Mouse (Mus musculus) MEL (cell line): Measurements from ENCODE around the gene Tnfrsf26. TPM values are rescaled to one million over a fixed set of nuclear protein-coding genes. Genes with fewer than 3 reads are reported as not detected.

ENCODE experiments used
- DNase-seq: peaks from one replicate; pipeline ENCODE4 v3.0.0; 2011; ENCODE audit warnings: low read depth, low spot score
- H3K27ac ChIP-seq: 2 replicates; pipeline ENCODE4 v1.5.1; 2012; ENCODE audit warnings: low read depth, mild to moderate bottlenecking, control low read depth, low read length, moderate library complexity; ENCODE audit not compliant: control insufficient read depth
- H3K27me3 ChIP-seq, 2 experiments: fragments of 150-350 bp in 1 of 2; sonication (generic) in 1 of 2; 2 replicates each; pipeline ENCODE4 v1.6.1; 2012; ENCODE audit warnings: low read length in 2 of 2, mild to moderate bottlenecking in 2 of 2, improper control_type of control experiment in 1 of 2, moderate library complexity in 1 of 2; ENCODE audit not compliant: insufficient read depth in 2 of 2, control insufficient read depth in 1 of 2
- H3K36me3 ChIP-seq, 2 experiments: 2 replicates each; pipeline ENCODE4 v1.6.1; 2012 to 2014; ENCODE audit warnings: low read length in 2 of 2, improper control_type of control experiment in 1 of 2, inconsistent platforms in 1 of 2, mild to moderate bottlenecking in 1 of 2; ENCODE audit not compliant: insufficient read depth in 2 of 2, control insufficient read depth in 1 of 2
- H3K4me1 ChIP-seq, 2 experiments: fragments of 150-350 bp in 1 of 2; sonication (generic) in 1 of 2; 2 replicates each; pipeline ENCODE4 v1.6.1; 2012; ENCODE audit warnings: low read length in 2 of 2, improper control_type of control experiment in 1 of 2, mild to moderate bottlenecking in 1 of 2; ENCODE audit not compliant: insufficient read depth in 2 of 2, control insufficient read depth in 1 of 2
- H3K4me3 ChIP-seq, 2 experiments: fragments of 150-350 bp in 1 of 2; sonication (generic) in 1 of 2; 2 replicates each; pipeline ENCODE4 v1.5.1; 2012; ENCODE audit warnings: low read depth in 2 of 2, low read length in 2 of 2, mild to moderate bottlenecking in 2 of 2, moderate library complexity in 2 of 2, control low read depth in 1 of 2, improper control_type of control experiment in 1 of 2; ENCODE audit not compliant: control insufficient read depth in 1 of 2, insufficient read depth in 1 of 2
- H3K79me2 ChIP-seq: 2 replicates; pipeline ENCODE4 v1.6.1; 2012; ENCODE audit warnings: mild to moderate bottlenecking, low read length, moderate library complexity; ENCODE audit not compliant: control insufficient read depth, poor library complexity, insufficient read depth
- H3K9ac ChIP-seq: 2 replicates; pipeline ENCODE4 v1.6.1; 2012; ENCODE audit warnings: low read depth, mild to moderate bottlenecking, control low read depth, low read length, moderate library complexity; ENCODE audit not compliant: control insufficient read depth, poor library complexity, severe bottlenecking
- H3K9me3 ChIP-seq: fragments of 150-350 bp; sonication (generic); replicated peaks from 2 replicates; pipeline ENCODE4 v1.6.1; 2012; ENCODE audit warnings: mild to moderate bottlenecking, low read length, improper control_type of control experiment, moderate library complexity; ENCODE audit not compliant: insufficient read depth
- CTCF ChIP-seq, 3 experiments: IDR thresholded peaks in 2 of 3; conservative IDR thresholded peaks in 1 of 3; 2 replicates each; pipeline ENCODE4 v1.5.1; 2011 to 2012; ENCODE audit warnings: low read length in 3 of 3, low read depth in 2 of 3, mild to moderate bottlenecking in 2 of 3, improper control_type of control experiment in 1 of 3, inconsistent platforms in 1 of 3, mixed read lengths in 1 of 3, moderate library complexity in 1 of 3; ENCODE audit not compliant: control insufficient read depth in 1 of 3, insufficient read depth in 1 of 3, poor library complexity in 1 of 3, severe bottlenecking in 1 of 3
- E2F4 ChIP-seq: IDR thresholded peaks from 2 replicates; pipeline ENCODE4 v1.6.1; 2011; ENCODE audit warnings: low read depth, low read length, improper control_type of control experiment, borderline replicate concordance
- ELF1 ChIP-seq: IDR thresholded peaks from 2 replicates; pipeline ENCODE4 v1.6.1; 2014; ENCODE audit warnings: low read depth, mild to moderate bottlenecking, inconsistent platforms, low read length, improper control_type of control experiment, moderate library complexity
- EP300 ChIP-seq, 2 experiments: IDR thresholded peaks; 2 replicates each; pipeline ENCODE4 v1.6.1; 2011; ENCODE audit warnings: improper control_type of control experiment in 2 of 2, low read length in 2 of 2, low read depth in 1 of 2, mild to moderate bottlenecking in 1 of 2
- ETS1 ChIP-seq: IDR thresholded peaks from 2 replicates; pipeline ENCODE4 v1.6.1; 2012; ENCODE audit warnings: low read depth, mild to moderate bottlenecking, inconsistent platforms, low read length, improper control_type of control experiment, moderate library complexity
- GABPA ChIP-seq: IDR thresholded peaks from 2 replicates; pipeline ENCODE4 v1.6.1; 2012; ENCODE audit warnings: low read depth, mild to moderate bottlenecking, inconsistent platforms, low read length, improper control_type of control experiment, moderate library complexity
- JUND ChIP-seq: IDR thresholded peaks from 2 replicates; pipeline ENCODE4 v1.6.1; 2011; ENCODE audit warnings: low read depth, mild to moderate bottlenecking, improper control_type of control experiment, low read length
- KAT2A ChIP-seq: conservative IDR thresholded peaks from 2 replicates; pipeline ENCODE4 v1.6.1; 2012; ENCODE audit warnings: low read depth, low read length, improper control_type of control experiment, inconsistent platforms
- MAX ChIP-seq: IDR thresholded peaks from 2 replicates; pipeline ENCODE4 v1.6.1; 2011; ENCODE audit warnings: low read length, improper control_type of control experiment
- MYB ChIP-seq: IDR thresholded peaks from 2 replicates; pipeline ENCODE4 v1.6.1; 2011; ENCODE audit warnings: mild to moderate bottlenecking, low read depth, low read length, improper control_type of control experiment
- MYC ChIP-seq: IDR thresholded peaks from 2 replicates; pipeline ENCODE4 v1.6.1; 2011; ENCODE audit warnings: low read depth, mild to moderate bottlenecking, low read length, improper control_type of control experiment, moderate library complexity
- NELFE ChIP-seq: IDR thresholded peaks from 2 replicates; pipeline ENCODE4 v1.6.1; 2011; ENCODE audit warnings: low read depth, low read length, improper control_type of control experiment
- NRF1 ChIP-seq: IDR thresholded peaks from 2 replicates; pipeline ENCODE4 v1.6.1; 2014; ENCODE audit warnings: low read depth, mild to moderate bottlenecking, inconsistent platforms, low read length, improper control_type of control experiment, moderate library complexity; ENCODE audit not compliant: poor library complexity, insufficient read depth, severe bottlenecking
- POLR2AphosphoS2 ChIP-seq: IDR thresholded peaks from 2 replicates; pipeline ENCODE4 v1.6.1; 2011; ENCODE audit warnings: low read length, improper control_type of control experiment
- POLR2AphosphoS5 ChIP-seq: IDR thresholded peaks from 2 replicates; pipeline ENCODE4 v1.6.1; 2012; ENCODE audit warnings: low read depth, borderline replicate concordance, mild to moderate bottlenecking, inconsistent platforms, low read length, moderate library complexity, mixed read lengths
- RCOR1 ChIP-seq: IDR thresholded peaks from 2 replicates; pipeline ENCODE4 v1.6.1; 2012; ENCODE audit warnings: low read depth, mild to moderate bottlenecking, inconsistent platforms, low read length, improper control_type of control experiment
- SIN3A ChIP-seq: IDR thresholded peaks from 2 replicates; pipeline ENCODE4 v1.6.1; 2012; ENCODE audit warnings: low read length, improper control_type of control experiment, inconsistent platforms
- SMC3 ChIP-seq: IDR thresholded peaks from 2 replicates; pipeline ENCODE4 v1.6.1; 2011; ENCODE audit warnings: low read depth, low read length, improper control_type of control experiment
- TAL1 ChIP-seq: IDR thresholded peaks from 2 replicates; pipeline ENCODE4 v1.6.1; 2012; ENCODE audit warnings: mild to moderate bottlenecking, inconsistent platforms, low read length, moderate library complexity, mixed read lengths
- UBTF ChIP-seq: IDR thresholded peaks from 2 replicates; pipeline ENCODE4 v1.6.1; 2012; ENCODE audit warnings: low read depth, mild to moderate bottlenecking, inconsistent platforms, low read length, improper control_type of control experiment, moderate library complexity, borderline replicate concordance; ENCODE audit not compliant: insufficient read depth
- USF1 ChIP-seq: IDR thresholded peaks from 2 replicates; pipeline ENCODE4 v1.6.1; 2014; ENCODE audit warnings: low read depth, mild to moderate bottlenecking, inconsistent platforms, low read length, improper control_type of control experiment, moderate library complexity
- USF2 ChIP-seq, 2 experiments: IDR thresholded peaks; 2 replicates each; pipeline ENCODE4 v1.6.1; 2011 to 2012; ENCODE audit warnings: improper control_type of control experiment in 2 of 2, low read length in 2 of 2, borderline replicate concordance in 1 of 2, inconsistent platforms in 1 of 2, low read depth in 1 of 2, mild to moderate bottlenecking in 1 of 2; ENCODE audit not compliant: insufficient read depth in 1 of 2
- ZKSCAN1 ChIP-seq: IDR thresholded peaks from 2 replicates; pipeline ENCODE4 v1.6.1; 2012; ENCODE audit warnings: low read depth, mild to moderate bottlenecking, inconsistent platforms, low read length, improper control_type of control experiment, moderate library complexity
- ZMIZ1 ChIP-seq: IDR thresholded peaks from 2 replicates; pipeline ENCODE4 v1.6.1; 2012; ENCODE audit warnings: low read depth, mild to moderate bottlenecking, inconsistent platforms, low read length, improper control_type of control experiment, moderate library complexity
- ZNF384 ChIP-seq: IDR thresholded peaks from 2 replicates; pipeline ENCODE4 v1.6.1; 2012; ENCODE audit warnings: low read depth, mild to moderate bottlenecking, inconsistent platforms, low read length, improper control_type of control experiment
- polyA plus RNA-seq, 2 experiments: library from polyadenylated mRNA; stranded (reverse) in 1 of 2; unstranded in 1 of 2; fragments of >175 nt in 1 of 2; fragments of >200 nt in 1 of 2; gene quantifications; 2 replicates each; pipeline versions ENCODE4 v1.2.1 to v1.2.4; 2012; ENCODE audit warnings: low replicate concordance in 2 of 2, low read depth in 1 of 2; ENCODE audit not compliant: insufficient read length in 2 of 2, insufficient read depth in 1 of 2, missing spikeins in 1 of 2
- total RNA-seq: library from RNA; depleted of rRNA; stranded (reverse); fragments of 300-350 nt; gene quantifications from 2 replicates; pipeline ENCODE4 v1.2.3, GENCODE M21; 2012

Tnfrsf26 gene
- total and polyA plus RNA-seq, 3 experiments, result 0.42 to 0.50 TPM; not detected in 1

- TF ChIP-seq POLR2AphosphoS2, result peak; percentile 98
- peak; percentile 98 to 99 for TF ChIP-seq EP300 (IDR thresholded peaks at IDR 0.05; ENCODE audit: low read depth in 1 of 2, low read length in 2 of 2)
- no peak; the same call in 1 of the 2 replicates for TF ChIP-seq ZNF384
- TF ChIP-seq ETS1, result peak; percentile 95
- no peak for TF ChIP-seq KAT2A
- peak; percentile 98 for TF ChIP-seq TAL1
- peak; percentile 53; the same call in 1 of the 2 replicates for TF ChIP-seq ELF1
- TF ChIP-seq JUND, result no peak
- TF ChIP-seq MYB, result peak; percentile 81
- TF ChIP-seq CTCF (IDR thresholded peaks at IDR 0.05 in 2 of 3, conservative IDR thresholded peaks at IDR 0.05 in 1 of 3; ENCODE audit: control insufficient read depth in 1 of 3, insufficient read depth in 1 of 3, low read depth in 2 of 3, low read length in 3 of 3, poor library complexity in 1 of 3, severe bottlenecking in 1 of 3), result no peak
- no peak; the same call in 1 of the 2 replicates for TF ChIP-seq ZKSCAN1
- TF ChIP-seq SIN3A, result peak; percentile 86
- no peak for TF ChIP-seq GABPA
- peak; percentile 85 for TF ChIP-seq ZMIZ1
- TF ChIP-seq E2F4, result no peak
- TF ChIP-seq MYC, result no peak
These were observed 62.9 kb downstream of the Tnfrsf26 start (continued) for GRCm38 (mm10) chr7:143565648-143566039.

GRCm38 (mm10) chr7:143565015-143565647 is 63.4 kb downstream of the Tnfrsf26 start:
- Histone ChIP-seq H3K9ac (no peak overlapping the region), H3K4me3 (no peak overlapping the region), H3K36me3 (peaks cover 33% of the 10 kb centered on the region in 2 experiments), H3K27ac (peak overlapping the region; percentile 77), H3K4me1 (peaks cover 22 to 32% of the 10 kb centered on the region in 2 experiments), H3K27me3 (no peaks in the 10 kb centered on the region), H3K9me3 (no peaks in the 10 kb centered on the region), H3K79me2 (peaks cover 3% of the 10 kb centered on the region; the same call in 1 of the 2 replicates)
- no peak for DNase-seq
- peak; percentile 91 for TF ChIP-seq POLR2AphosphoS5
- TF ChIP-seq CTCF (IDR thresholded peaks at IDR 0.05 in 2 of 3, conservative IDR thresholded peaks at IDR 0.05 in 1 of 3; ENCODE audit: control insufficient read depth in 1 of 3, insufficient read depth in 1 of 3, low read depth in 2 of 3, low read length in 3 of 3, poor library complexity in 1 of 3, severe bottlenecking in 1 of 3), result 0 out of 6 replicates have a peak, but pooled peaks of 1 of the 3 experiments have one; percentile 3
- 0 out of 2 replicates have a peak, but pooled peaks have one; percentile 11 for TF ChIP-seq ZMIZ1
- no peak for TF ChIP-seq USF2 (IDR thresholded peaks at IDR 0.05; ENCODE audit: borderline replicate concordance in 1 of 2, insufficient read depth in 1 of 2, low read depth in 1 of 2, low read length in 2 of 2)
- no peak for TF ChIP-seq UBTF
- no peak for TF ChIP-seq ZNF384
- TF ChIP-seq SMC3, result peak; percentile 25
- peak; percentile 55 for TF ChIP-seq USF1
- peak; percentile 41; the same call in 1 of the 2 replicates for TF ChIP-seq MAX
- TF ChIP-seq RCOR1, result no peak
- peak; percentile 26; the same call in 1 of the 2 replicates for TF ChIP-seq NELFE
- TF ChIP-seq NRF1, result no peak
